Mouse (Mus musculus) thymus, adult 2 months (tissue): ENCODE measurements at regions not wholly inside any gene's neighbourhood (a gene's known extent, or its start where the extent isn't known, plus 50 kb on each side); places are given as distances from the start of the nearest gene placed in this dataset.

Experiments used
- CTCF ChIP-seq: fragments of 200-500 bp; IDR thresholded peaks from 2 replicates; pipeline ENCODE4 v1.5.1; 2012; ENCODE audit warnings: mild to moderate bottlenecking, control low read depth, low read length, moderate library complexity, borderline replicate concordance; ENCODE audit not compliant: control insufficient read depth, poor library complexity, insufficient read depth; ENCODE audit errors: extremely low read depth
- POLR2A ChIP-seq: fragments of 200-500 bp; IDR thresholded peaks from 2 replicates; pipeline ENCODE4 v1.6.1; 2012; ENCODE audit warnings: mild to moderate bottlenecking, low read length, control low read depth, moderate library complexity; ENCODE audit not compliant: control insufficient read depth, poor library complexity, insufficient read depth; ENCODE audit errors: extremely low read depth

GRCm38 (mm10) chr10:68894121-68894520 is 170.7 kb downstream of the Tmem26 start:
- TF ChIP-seq POLR2A (no peak), CTCF (no peak)
